Mouse (Mus musculus) layer of hippocampus, adult 2 months (tissue): Measurements from ENCODE around the gene Tm2d3. TPM values are rescaled to one million over a fixed set of nuclear protein-coding genes. Genes with fewer than 3 reads are reported as not detected.

Experiments
- DNase-seq, 2 experiments: peaks; one replicate each; pipeline ENCODE4 v3.0.0; 2022; ENCODE audit warnings: low spot score in 2 of 2
- H3K27ac ChIP-seq: fragments of 200-600 bp; 2 replicates; pipeline ENCODE4 v1.8.1; 2022
- H3K4me3 ChIP-seq: fragments of 200-600 bp; 2 replicates; pipeline ENCODE4 v1.8.1; 2022; ENCODE audit warnings: mild to moderate bottlenecking
- CTCF ChIP-seq: fragments of 200-600 bp; conservative IDR thresholded peaks from 2 replicates; pipeline ENCODE4 v1.8.1; 2022; ENCODE audit warnings: antibody characterized with exemption, mild to moderate bottlenecking, moderate library complexity
- total RNA-seq, 2 experiments: library from RNA; stranded (reverse); gene quantifications; 2 replicates each; pipeline ENCODE4 v1.2.3; 2021

The Tm2d3 gene
- total RNA-seq, 2 experiments from 2014 or later: 41.3 to 48.2 TPM

DNA sequence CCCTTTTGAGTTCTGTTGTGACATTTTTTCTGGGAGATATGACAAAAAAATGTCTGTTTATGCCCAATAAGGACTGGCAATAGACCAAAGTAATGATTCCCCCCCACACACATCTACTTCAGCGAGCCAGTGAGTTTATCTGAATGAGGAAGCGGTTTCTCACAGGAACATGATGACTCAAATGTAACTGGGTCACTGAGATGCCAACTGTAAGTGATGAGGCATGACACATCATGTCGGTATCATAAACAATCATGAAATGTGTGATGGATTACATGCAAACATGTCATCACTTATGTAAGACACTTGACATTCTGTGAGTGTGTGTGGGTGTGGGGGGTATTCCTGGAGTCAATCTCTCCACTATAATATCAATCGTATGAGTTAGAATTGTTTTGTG, 23.3 kb downstream of the Tm2d3 start:
- no peak overlapping the region for H3K4me3 ChIP-seq
- no peak for DNase-seq
- no peak overlapping the region for H3K27ac ChIP-seq
- TF ChIP-seq CTCF: no peak

DNA sequence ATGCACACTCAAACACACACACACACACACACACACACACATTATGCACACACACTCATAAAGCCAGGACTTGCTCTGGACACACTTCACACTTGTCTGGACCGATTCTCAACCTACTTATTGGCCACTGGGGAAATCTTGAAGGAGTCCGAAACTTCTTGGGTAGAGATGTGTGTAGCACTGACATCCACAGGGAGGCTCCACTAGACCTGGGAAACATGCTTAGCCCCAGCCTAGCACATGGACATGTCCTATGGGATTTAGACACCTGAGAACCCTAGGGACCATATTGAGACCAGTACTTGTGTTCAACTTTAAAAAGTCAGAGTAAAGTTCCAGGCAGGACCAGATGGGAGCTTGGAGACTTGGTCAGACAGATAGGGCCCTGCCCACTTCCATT, 43.1 kb downstream of the Tm2d3 start:
- Histone ChIP-seq H3K27ac (no peak overlapping the region), H3K4me3 (no peak overlapping the region)
- peak; percentile 70 for TF ChIP-seq CTCF
- no peak for DNase-seq

DNA sequence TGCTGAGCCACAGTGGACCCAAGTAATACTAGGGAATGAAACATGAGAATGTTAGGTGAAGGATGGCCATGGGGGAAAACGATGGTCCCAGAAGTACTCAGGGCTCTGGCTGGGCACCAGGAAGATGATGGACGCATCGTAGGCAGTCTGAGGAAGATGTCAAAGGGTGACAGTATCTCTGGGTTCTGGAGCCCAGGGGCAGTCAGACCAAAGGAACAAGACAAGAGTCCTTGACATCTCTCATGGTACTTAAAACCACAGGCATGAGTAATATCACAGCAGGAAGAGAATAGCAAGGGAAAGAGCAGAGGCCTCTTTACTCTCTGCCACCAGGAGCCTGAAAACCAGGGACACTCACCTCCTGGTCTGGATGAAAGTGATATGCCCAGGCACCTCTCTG, 44.3 kb downstream of the Tm2d3 start:
- DNase-seq: no peak
- Histone ChIP-seq H3K4me3 (no peak overlapping the region), H3K27ac (no peak overlapping the region)
- TF ChIP-seq CTCF: no peak

DNA sequence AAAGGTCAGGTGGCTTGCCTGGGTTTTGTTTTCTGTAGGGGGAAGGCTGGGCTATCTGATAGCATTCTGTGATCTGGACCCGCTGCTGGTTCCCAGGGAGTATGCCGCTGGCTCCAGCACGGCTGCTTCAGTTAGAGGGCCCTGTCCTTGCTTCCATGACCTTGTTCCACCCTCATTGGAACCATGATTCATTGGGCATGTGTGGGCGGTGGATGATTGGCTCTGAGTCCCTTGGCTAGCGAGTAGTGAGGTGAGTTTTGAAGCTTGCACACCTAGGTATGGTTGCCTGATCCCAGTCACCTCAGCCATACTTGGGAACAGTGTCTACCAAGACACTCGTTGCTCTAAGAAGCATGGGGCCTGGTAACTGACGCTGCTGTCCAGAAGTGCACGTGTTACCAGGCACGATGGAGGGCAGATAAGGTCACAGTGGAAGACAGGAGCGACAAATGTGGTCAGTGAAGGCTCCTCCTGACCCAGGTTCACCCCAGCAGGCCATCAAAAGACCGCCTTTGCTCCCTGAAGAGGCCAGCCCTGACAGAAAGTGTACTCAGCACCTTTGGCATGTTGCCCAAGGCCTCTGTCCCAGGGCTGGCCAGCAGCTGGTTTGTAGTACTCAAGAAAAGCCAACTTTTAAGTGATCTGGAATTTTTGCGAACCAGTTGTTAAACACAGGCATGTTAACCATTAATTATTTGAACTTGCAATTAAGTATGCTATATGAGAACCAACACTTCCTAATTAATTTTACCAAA, 46.5 kb downstream of the Tm2d3 start:
- TF ChIP-seq CTCF: no peak
- Histone ChIP-seq H3K27ac (no peak overlapping the region), H3K4me3 (no peak overlapping the region)
- DNase-seq: no peak

DNA sequence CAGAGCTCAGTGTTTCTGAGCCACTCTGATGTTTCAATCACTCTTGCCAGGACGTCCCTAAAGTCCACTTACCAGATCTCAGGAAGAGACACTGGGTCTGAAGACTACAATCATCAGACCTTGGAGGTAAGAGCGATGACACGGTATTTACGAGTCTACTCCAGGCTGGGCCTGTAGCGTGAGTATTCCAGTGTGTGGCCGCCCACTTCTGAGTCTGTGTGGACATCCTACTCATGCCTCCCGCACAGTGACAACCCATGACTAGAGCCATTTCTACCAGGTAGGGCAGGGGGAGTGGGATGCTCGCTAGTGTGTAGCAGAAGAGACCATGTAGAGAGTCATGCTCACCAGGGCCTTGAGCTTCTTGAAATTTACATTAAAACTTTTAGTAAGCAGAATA, 51.9 kb downstream of the Tm2d3 start:
- no peak for DNase-seq
- H3K27ac ChIP-seq: no peak overlapping the region
- TF ChIP-seq CTCF: no peak

DNA sequence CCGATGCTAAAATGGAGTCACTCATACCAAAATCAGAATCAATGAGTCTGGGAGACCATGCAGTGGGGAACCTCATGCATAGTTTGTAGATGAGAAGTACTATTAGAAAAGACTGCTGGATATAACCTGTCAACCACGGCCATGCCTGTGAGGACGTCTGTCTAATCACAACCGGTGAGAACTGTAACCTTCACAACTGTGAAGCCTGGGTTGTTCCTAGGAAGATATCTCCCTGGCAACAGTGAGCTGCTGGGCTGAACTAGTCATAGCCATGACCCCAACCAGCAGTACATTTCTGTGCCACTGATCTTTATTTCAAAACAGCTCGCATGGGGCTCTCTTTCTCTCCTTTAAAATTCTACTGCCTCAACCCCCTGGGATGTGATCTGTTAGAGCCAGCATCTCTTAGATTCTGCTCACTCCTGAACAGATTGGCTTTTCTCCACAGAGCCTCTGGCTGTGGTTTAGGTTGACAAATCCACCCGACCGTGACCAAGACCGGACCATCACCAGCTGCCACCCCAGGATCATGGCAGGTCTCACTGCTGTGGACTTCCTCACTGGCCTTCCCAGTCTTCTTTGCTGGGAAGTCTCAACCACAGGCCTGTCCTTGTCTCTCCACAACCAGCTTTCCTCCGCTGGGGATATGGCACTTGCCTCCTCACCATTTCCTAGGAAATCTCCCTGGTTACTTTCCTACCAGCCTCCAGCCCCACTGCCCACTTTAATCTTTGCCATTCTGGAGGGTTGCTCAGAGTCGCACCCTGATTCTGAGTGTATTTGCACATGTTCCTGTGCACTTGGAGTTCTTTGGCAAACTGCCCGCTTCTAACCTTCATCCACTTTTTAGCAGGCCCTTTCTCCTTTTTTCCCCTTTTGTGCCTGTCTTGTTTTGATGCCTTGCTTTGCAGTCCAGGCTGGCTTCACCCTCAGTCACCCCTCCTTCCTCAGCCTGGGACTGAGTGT, 57.3 kb downstream of the Tm2d3 start:
- H3K27ac ChIP-seq: no peak overlapping the region
- H3K4me3 ChIP-seq: no peak overlapping the region
- no peak for DNase-seq
- no peak for TF ChIP-seq CTCF

More for the DNA sequence above, 51.9 kb downstream of the Tm2d3 start:
- H3K4me3 ChIP-seq: no peak overlapping the region

Other genes with a start within 250 kb of the Tm2d3 start
- 100 to 1,000 TPM; 141 to 174 TPM for gene Tjp1, start 163.4 kb upstream of the Tm2d3 start, total RNA-seq
- 10 to 100 TPM; 31.3 to 35.3 TPM for gene Tarsl2, start 46.3 kb upstream of the Tm2d3 start, total RNA-seq
- gene Pcsk6, start 170.6 kb downstream of the Tm2d3 start, total RNA-seq: 10 to 100 TPM; 16.4 to 17.1 TPM